In the genomic region with DNA sequence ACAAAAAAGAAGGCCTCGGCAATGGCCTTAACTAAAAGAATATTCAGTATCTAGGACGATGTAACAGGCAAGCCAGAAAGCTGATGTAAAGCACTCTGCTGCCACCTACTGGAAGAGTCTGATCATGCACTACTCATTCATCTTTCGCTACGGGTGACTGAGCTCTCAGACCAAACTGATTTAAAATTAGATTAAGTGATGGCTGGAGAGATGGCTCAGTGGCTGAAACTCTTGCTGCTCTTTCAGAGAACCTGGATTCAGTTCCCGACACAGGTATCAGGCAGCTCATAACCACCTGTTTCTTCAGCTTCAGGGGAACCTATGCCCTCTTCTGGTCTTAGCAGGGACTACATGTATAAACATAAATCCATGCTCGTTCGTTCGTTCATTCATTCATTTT, we compare ENCODE assay signal across 8 mouse cellular contexts. TPM values are rescaled to one million over a fixed set of nuclear protein-coding genes. Genes with fewer than 3 reads are reported as not detected.
DNase-seq lines count a peak whose midpoint lies in the region; ATAC-seq and TF ChIP-seq lines count a peak whose summit lies in the region.

No protein-coding gene starts in this region.

- peaks cover 45% of the 10 kb centered on the region for H3K4me1 ChIP-seq in G1E (ENCODE audit: insufficient read depth, low read depth, low read length)
- H3K4me1 ChIP-seq in forebrain, embryonic 14.5 days (ENCODE audit: control insufficient read depth, insufficient read depth, low read length), result no peaks in the 10 kb centered on the region
- H3K4me1 ChIP-seq in thymus, adult 2 months (replicated peaks; ENCODE audit: control insufficient read depth, insufficient read depth, low read length), result no peaks in the 10 kb centered on the region; the same call in 1 of the 2 replicates

- WGBS in forebrain, embryonic 14.5 days, result 20% methylated on average over 8 of the region's 8 CpGs
- whole genome bisulfite sequencing in thymus, adult 2 months, result 17% methylated on average over 8 of the region's 8 CpGs

- no peaks in the 10 kb centered on the region for H3K9me3 ChIP-seq in G1E (replicated peaks)
- H3K9me3 ChIP-seq in forebrain, embryonic 14.5 days (replicated peaks; ENCODE audit: control insufficient read depth, low read length), result no peaks in the 10 kb centered on the region

- TF ChIP-seq POLR2A in thymus, adult 2 months (IDR thresholded peaks at IDR 0.05; ENCODE audit: control insufficient read depth, extremely low read depth, insufficient read depth, low read length, poor library complexity), result no peak

- peak; percentile 22 for DNase-seq in G1E (ENCODE audit: low spot score)
- DNase-seq in cerebellum, adult 11 months, result peak; percentile 48
- peak; percentile 90 for DNase-seq in forebrain, embryonic 14.5 days (ENCODE audit: low spot score)
- peak; percentile 86 to 93 for DNase-seq in heart, postnatal 10 days
- peak; percentile 88 for DNase-seq in layer of hippocampus, adult 11-12 months (ENCODE audit: low spot score)
- DNase-seq in lung, adult 18-20 months, result peak; percentile 58 to 65
- DNase-seq in thymus, adult 2 months, result peak; percentile 61

- intact Hi-C loops in heart, postnatal 10 days (cut with DNase I), result loop anchor here (1.0 to 2.0 kb wide), 3 partner anchors 227 to 559 kb away; no protein-coding TSS in a partner anchor

- no peak overlapping the region for H3K27ac ChIP-seq in forebrain, embryonic 14.5 days (ENCODE audit: low read depth, low read length)
- no peak overlapping the region for H3K27ac ChIP-seq in thymus, adult 2 months (ENCODE audit: control insufficient read depth, insufficient read depth, low read length)

- ATAC-seq in G1E (ENCODE audit: extremely low read depth, insufficient number of reproducible peaks, low FRiP score, poor library complexity, severe bottlenecking), result peak; percentile 55; the same call in 1 of the 2 replicates
- ATAC-seq in forebrain, embryonic 14.5 days, result peak; percentile 83
- ATAC-seq in neutrophil, adult 5-6 weeks (ENCODE audit: extremely low read depth, insufficient number of reproducible peaks, low FRiP score, poor library complexity, severe bottlenecking), result peak; percentile 77

- H3K36me3 ChIP-seq in G1E (replicated peaks), result peaks cover 61% of the 10 kb centered on the region
- H3K36me3 ChIP-seq in forebrain, embryonic 14.5 days (ENCODE audit: control insufficient read depth, insufficient read depth, low read length), result peaks cover 35% of the 10 kb centered on the region
- peaks cover 4% of the 10 kb centered on the region; the same call in 1 of the 2 replicates for H3K36me3 ChIP-seq in thymus, adult 2 months (ENCODE audit: control insufficient read depth, insufficient read depth, low read length)

- H3K27me3 ChIP-seq in G1E (ENCODE audit: insufficient read depth, low read length), result no peaks in the 10 kb centered on the region
- H3K27me3 ChIP-seq in forebrain, embryonic 14.5 days (replicated peaks; ENCODE audit: control insufficient read depth, insufficient read depth, low read length), result no peaks in the 10 kb centered on the region
- no peaks in the 10 kb centered on the region for H3K27me3 ChIP-seq in thymus, adult 2 months (ENCODE audit: control insufficient read depth, insufficient read depth, low read length)

- H3K4me2 ChIP-seq in forebrain, embryonic 14.5 days (ENCODE audit: low read length), result no peak overlapping the region

- no peak overlapping the region for H3K4me3 ChIP-seq in G1E (ENCODE audit: low read depth, low read length)
- no peak overlapping the region for H3K4me3 ChIP-seq in forebrain, embryonic 14.5 days (ENCODE audit: low read depth, low read length)
- no peak overlapping the region for H3K4me3 ChIP-seq in thymus, adult 2 months (ENCODE audit: control insufficient read depth, insufficient read depth, low read length)

- H3K9ac ChIP-seq in forebrain, embryonic 14.5 days (ENCODE audit: low read length), result no peak overlapping the region

- peak; percentile 45; the same call in 1 of the 2 replicates for TF ChIP-seq CTCF in G1E (IDR thresholded peaks at IDR 0.05; ENCODE audit: low read depth, low read length)
- no peak for TF ChIP-seq CTCF in thymus, adult 2 months (IDR thresholded peaks at IDR 0.05; ENCODE audit: borderline replicate concordance, control insufficient read depth, extremely low read depth, insufficient read depth, low read length, poor library complexity)

RNA-seq across cellular contexts. Expression of gene Asb7, which starts 27.8 kb away (rescaled TPM):
- total RNA-seq in G1E (2014; fragmentation: Nextera tagmentation) (28.2 and 34.5 TPM in 2 replicates), G1E (2017) (13.1 and 15.6 TPM in 2 replicates)
- 35.5 and 36.1 TPM in 2 replicates for polyA plus RNA-seq in G1E (2012)
- 10.1 and 13.0 TPM in 2 replicates for polyA plus RNA-seq in forebrain, embryonic 14.5 days (2014; fragmentation: Nextera tagmentation; extraction: Ambion mirVana)
- 10 to 100 TPM in 1 of 2 experiments, 1 to 10 TPM in 1; 9.8 to 13.4 TPM for total RNA-seq in heart, postnatal 10 days (2021)
- total RNA-seq in neutrophil, adult 5-6 weeks (2017), result 34.6 and 40.2 TPM in 2 replicates
- 7.3 and 8.2 TPM in 2 replicates for polyA plus RNA-seq in thymus, adult 2 months (2012; rRNA removed)

RNA-seq across cellular contexts. Expression of gene Lins1, which starts 28.1 kb away (rescaled TPM):
- total RNA-seq in G1E (2014; fragmentation: Nextera tagmentation), result 21.3 and 23.5 TPM in 2 replicates
- 10.3 and 12.1 TPM in 2 replicates for total RNA-seq in G1E (2017)
- polyA plus RNA-seq in G1E (2012), result 2.1 and 3.7 TPM in 2 replicates
- 24.4 and 26.4 TPM in 2 replicates for polyA plus RNA-seq in forebrain, embryonic 14.5 days (2014; fragmentation: Nextera tagmentation; extraction: Ambion mirVana)
- total RNA-seq in heart, postnatal 10 days (2021), result 1 to 10 TPM; 4.0 to 4.8 TPM
- 19.7 and 22.0 TPM in 2 replicates for total RNA-seq in neutrophil, adult 5-6 weeks (2017)
- polyA plus RNA-seq in thymus, adult 2 months (2012; rRNA removed), result 9.3 TPM in 2 replicates

Comparison
In these comparisons a context has a peak if more than half of its experiments do, and no peak if none do; other contexts are left out.
1. DNase-seq: peak in every context shown above with its lines; median percentile 90 in forebrain, embryonic 14.5 days; 90 in heart, postnatal 10 days; 88 in layer of hippocampus, adult 11-12 months; 62 in lung, adult 18-20 months; 61 in thymus, adult 2 months; 48 in cerebellum, adult 11 months; 22 in G1E.